Mouse (Mus musculus) forebrain, embryonic 11.5 days (tissue): ENCODE measurements at regions not wholly inside any gene's neighbourhood (a gene's known extent, or its start where the extent isn't known, plus 50 kb on each side); places are given as distances from the start of the nearest gene placed in this dataset.

ENCODE experiments used
- ATAC-seq: fragments of 200-750 bp; cut with Nextera tagmentation; replicated peaks from 2 replicates; pipeline ENCODE4 v1.8.0; 2017; ENCODE audit warnings: moderate TSS enrichment; ENCODE audit not compliant: low FRiP score
- DNase-seq: peaks from one replicate; pipeline ENCODE4 v3.0.0-alpha.2; 2017; ENCODE audit warnings: low spot score
- H3K27ac ChIP-seq: fragments of 300-500 bp; sonication (generic); 2 replicates; pipeline ENCODE4 v1.5.1; 2014; ENCODE audit warnings: low read depth, low read length
- H3K27me3 ChIP-seq: fragments of 300-500 bp; sonication (generic); 2 replicates; pipeline ENCODE4 v1.6.1; 2014; ENCODE audit warnings: mild to moderate bottlenecking, low read length, mixed read lengths; ENCODE audit not compliant: control insufficient read depth, insufficient read depth
- H3K36me3 ChIP-seq: fragments of 300-500 bp; sonication (generic); 2 replicates; pipeline ENCODE4 v1.6.1; 2014; ENCODE audit warnings: mild to moderate bottlenecking, low read length, moderate library complexity, mixed read lengths; ENCODE audit not compliant: control insufficient read depth, insufficient read depth
- H3K4me1 ChIP-seq: fragments of 300-500 bp; sonication (generic); replicated peaks from 2 replicates; pipeline ENCODE4 v1.6.1; 2014; ENCODE audit warnings: low read length, mixed read lengths; ENCODE audit not compliant: control insufficient read depth, insufficient read depth
- H3K4me2 ChIP-seq: fragments of 300-500 bp; sonication (generic); 2 replicates; pipeline ENCODE4 v1.6.1; 2014; ENCODE audit warnings: low read depth, mild to moderate bottlenecking, low read length, moderate library complexity, mixed read lengths; ENCODE audit not compliant: severe bottlenecking
- H3K4me3 ChIP-seq: fragments of 300-500 bp; sonication (generic); 2 replicates; pipeline ENCODE4 v1.5.1; 2014; ENCODE audit warnings: low read depth, low read length
- H3K9ac ChIP-seq: fragments of 300-500 bp; sonication (generic); 2 replicates; pipeline ENCODE4 v1.6.1; 2014; ENCODE audit warnings: low read length
- H3K9me3 ChIP-seq: fragments of 300-500 bp; sonication (generic); 2 replicates; pipeline ENCODE4 v1.6.1; 2016; ENCODE audit warnings: low read length, mixed read lengths; ENCODE audit not compliant: control insufficient read depth
- WGBS: fragments of 180-500 bp; shearing (Covaris S2); extraction: QIAGEN DNeasy Blood & Tissue Kit; methylation state at CpG from one replicate; pipeline ENCODE4 v1.1.7; 2014; 5-methylcytosine and 5-hydroxymethylcytosine counted together

DNA sequence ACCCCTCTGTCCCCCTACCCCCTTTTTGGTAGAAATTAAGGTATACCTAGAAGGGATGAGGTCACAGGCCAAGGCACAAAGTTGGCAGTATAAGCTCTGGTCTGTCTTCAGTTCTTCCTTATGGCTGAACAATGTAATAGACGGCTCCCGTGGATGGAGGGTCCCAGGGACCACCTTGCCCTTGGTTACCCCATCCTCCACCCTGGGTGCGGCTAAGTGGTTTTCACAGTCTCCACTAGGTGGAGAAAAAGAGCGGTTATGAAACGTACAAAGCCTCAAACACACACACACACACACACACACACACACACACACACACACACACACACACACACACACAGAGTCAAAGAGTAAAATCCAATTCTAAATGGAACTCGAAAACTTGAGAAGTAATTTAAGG is 93.1 kb downstream of the Nog start:
- ATAC-seq (peak; percentile 55; the same call in 1 of the 2 replicates), DNase-seq (peak; percentile 67)
- Histone ChIP-seq H3K4me1 (0 out of 2 replicates have a peak, but pooled peaks cover 6% of the 10 kb centered on the region), H3K27me3 (no peaks in the 10 kb centered on the region), H3K9ac (no peak overlapping the region), H3K27ac (no peak overlapping the region), H3K36me3 (no peaks in the 10 kb centered on the region), H3K4me3 (no peak overlapping the region), H3K4me2 (no peak overlapping the region), H3K9me3 (no peaks in the 10 kb centered on the region)
- 29% methylated on average over 6 of the region's 6 CpGs for WGBS

DNA sequence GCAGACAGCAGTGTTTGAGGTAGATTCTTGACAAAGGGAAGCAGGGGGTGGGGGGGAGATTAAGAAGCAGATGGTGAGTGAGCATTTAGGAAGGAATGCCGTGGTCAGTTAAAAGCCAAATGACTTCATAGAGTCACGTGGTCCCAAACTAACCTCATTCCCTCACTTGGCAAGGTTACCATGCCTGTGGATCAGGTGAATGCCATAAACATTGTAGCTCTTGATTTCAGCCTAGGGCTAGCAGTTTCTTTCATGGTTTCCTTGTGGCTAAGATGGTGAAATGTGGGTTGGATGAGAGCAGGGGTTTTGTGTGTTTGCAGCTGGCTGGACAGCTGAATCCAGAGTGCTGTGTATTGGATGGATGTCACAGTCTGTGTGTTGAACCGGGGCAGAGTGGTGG is 95.3 kb downstream of the Nog start:
- H3K4me3 ChIP-seq: no peak overlapping the region
- H3K9me3 ChIP-seq: no peaks in the 10 kb centered on the region
- H3K27me3 ChIP-seq: no peaks in the 10 kb centered on the region
- no peaks in the 10 kb centered on the region for H3K36me3 ChIP-seq
- DNase-seq (no peak), ATAC-seq (no peak)
- no peak overlapping the region for H3K4me2 ChIP-seq
- no peak overlapping the region for H3K27ac ChIP-seq
- no peak overlapping the region for H3K9ac ChIP-seq
- 0 out of 2 replicates have a peak, but pooled peaks cover 6% of the 10 kb centered on the region for H3K4me1 ChIP-seq
- WGBS: 30% methylated on average over 3 of the region's 3 CpGs

DNA sequence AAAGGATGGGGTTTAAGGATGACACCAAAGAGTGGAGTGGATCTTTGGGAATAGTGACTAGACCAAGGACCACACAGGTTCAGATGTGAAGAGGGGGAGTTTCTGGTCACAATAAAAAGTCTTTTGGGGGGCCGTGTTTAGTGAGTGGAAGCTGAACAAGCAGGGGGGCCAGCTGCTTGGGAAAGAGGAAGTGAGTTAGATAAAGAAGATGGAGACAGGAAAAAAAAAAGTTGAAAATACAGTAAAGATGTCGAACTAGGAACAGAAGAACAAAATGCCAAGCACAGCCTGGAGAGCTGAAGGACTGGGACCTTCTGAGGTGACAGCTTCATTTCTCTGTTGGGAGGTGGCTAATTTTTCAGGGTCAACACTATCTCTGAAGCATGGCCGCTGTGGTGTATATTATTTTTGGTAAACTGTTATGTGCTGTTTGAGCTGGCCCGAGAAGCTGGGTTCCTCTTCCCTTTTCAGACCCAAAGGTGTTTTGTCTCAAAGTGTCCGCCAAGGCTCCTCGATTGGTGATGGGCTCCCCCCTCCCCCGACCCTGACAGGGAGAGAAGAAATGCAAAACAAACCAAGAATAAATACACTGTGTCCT is 97.1 kb downstream of the Nog start:
- no peak for ATAC-seq
- no peaks in the 10 kb centered on the region for H3K36me3 ChIP-seq
- WGBS: 76% methylated on average over 7 of the region's 7 CpGs

DNA sequence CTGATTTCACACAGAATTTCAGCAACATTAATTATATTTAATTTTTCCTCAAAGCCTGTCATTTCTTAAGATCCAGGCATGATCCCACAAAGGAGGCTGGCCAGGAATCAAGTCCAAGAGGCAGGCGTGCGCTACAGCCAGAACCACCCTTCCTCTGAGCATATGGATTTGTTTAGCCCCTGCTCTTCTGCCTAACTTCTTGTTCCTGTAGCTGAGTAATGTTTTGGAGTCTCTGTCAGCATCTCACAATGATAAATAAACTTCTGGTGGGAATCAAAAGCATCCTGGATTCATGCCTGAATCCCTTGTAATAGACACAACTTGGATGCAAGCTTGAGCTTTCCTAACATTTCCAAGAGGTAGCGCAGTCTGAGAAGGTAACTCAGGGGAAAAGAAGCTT is 101.7 kb downstream of the Nog start:
- Histone ChIP-seq H3K36me3 (no peaks in the 10 kb centered on the region), H3K27me3 (no peaks in the 10 kb centered on the region), H3K27ac (no peak overlapping the region), H3K4me3 (no peak overlapping the region), H3K9me3 (no peaks in the 10 kb centered on the region), H3K9ac (no peak overlapping the region), H3K4me2 (no peak overlapping the region), H3K4me1 (no peaks in the 10 kb centered on the region)
- ATAC-seq: no peak
- WGBS: 90% methylated on average over 3 of the region's 3 CpGs
- DNase-seq: no peak

More for the DNA sequence above, 97.1 kb downstream of the Nog start:
- Histone ChIP-seq H3K4me2 (no peak overlapping the region), H3K27ac (no peak overlapping the region), H3K27me3 (no peaks in the 10 kb centered on the region), H3K9me3 (no peaks in the 10 kb centered on the region), H3K9ac (no peak overlapping the region), H3K4me3 (no peak overlapping the region), H3K4me1 (0 out of 2 replicates have a peak, but pooled peaks cover 6% of the 10 kb centered on the region)
- no peak for DNase-seq

DNA sequence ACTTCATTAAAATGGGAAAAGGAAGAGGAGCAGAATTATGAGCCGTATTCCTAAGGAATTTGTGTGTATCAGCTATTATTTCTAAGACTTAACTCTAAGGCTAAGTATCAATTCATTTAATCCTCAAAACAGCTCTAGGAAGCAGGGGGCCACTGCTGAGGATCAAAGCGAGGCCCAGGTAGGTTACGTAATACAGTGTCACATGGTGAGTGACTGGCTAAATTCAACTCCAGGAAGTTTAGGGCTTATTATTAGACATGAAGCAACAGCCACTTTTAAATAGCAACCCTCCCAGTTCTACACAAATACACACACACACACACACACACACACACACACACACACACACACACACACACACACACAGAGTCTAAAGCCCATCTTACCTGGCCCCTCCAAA is 109.3 kb downstream of the Nog start:
- no peak overlapping the region for H3K4me3 ChIP-seq
- no peaks in the 10 kb centered on the region for H3K36me3 ChIP-seq
- H3K27me3 ChIP-seq: no peaks in the 10 kb centered on the region
- no peaks in the 10 kb centered on the region for H3K4me1 ChIP-seq
- no peak for DNase-seq
- 76% methylated on average over 3 of the region's 3 CpGs for WGBS
- H3K27ac ChIP-seq: no peak overlapping the region
- no peak overlapping the region for H3K4me2 ChIP-seq
- H3K9me3 ChIP-seq: no peaks in the 10 kb centered on the region
- no peak overlapping the region for H3K9ac ChIP-seq
- ATAC-seq: no peak

DNA sequence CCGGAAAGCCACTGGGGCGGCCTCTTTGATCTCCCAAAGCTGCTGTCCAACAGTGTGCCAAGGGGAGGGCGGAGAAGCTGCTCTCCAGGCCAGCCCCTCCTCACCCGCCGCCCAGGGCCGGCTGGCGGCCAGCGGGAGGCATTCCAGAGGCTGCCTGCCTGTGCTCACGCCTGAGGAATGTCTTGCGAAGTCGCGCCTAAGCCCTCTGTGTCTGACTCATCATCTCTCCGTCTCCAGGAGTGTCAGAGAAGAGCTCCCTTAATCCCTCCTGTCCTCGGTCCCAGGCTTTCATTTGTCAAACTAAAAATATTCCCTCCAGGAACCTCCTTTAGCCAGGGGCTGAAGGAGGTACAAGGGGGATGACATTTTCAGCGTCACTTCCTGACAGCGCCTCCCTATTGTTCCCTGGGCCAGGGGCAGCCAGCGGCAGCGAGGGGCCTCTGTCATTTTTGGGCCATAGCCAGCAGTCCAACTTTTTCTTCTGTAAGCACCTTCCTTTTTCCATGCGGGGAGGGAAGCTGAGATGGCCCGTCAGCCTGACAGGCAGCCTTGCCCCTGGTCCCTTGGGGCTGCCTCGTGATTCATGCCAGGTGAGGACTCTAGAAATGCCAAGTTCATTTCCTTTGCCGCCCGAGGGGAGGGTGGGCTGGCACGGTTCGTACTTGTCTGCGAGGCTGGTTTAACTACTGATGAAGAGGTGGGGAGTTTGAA is 113.4 kb downstream of the Gm525 start:
- DNase-seq (peak; percentile 76), ATAC-seq (peak; percentile 78)
- no peak overlapping the region for H3K4me3 ChIP-seq
- no peak overlapping the region for H3K27ac ChIP-seq
- H3K36me3 ChIP-seq: no peaks in the 10 kb centered on the region
- no peaks in the 10 kb centered on the region for H3K9me3 ChIP-seq
- peak overlapping the region; percentile 25 for H3K9ac ChIP-seq
- 9% methylated on average over 26 of the region's 26 CpGs for WGBS
- H3K27me3 ChIP-seq: peaks cover 2% of the 10 kb centered on the region; the same call in 1 of the 2 replicates
- peaks cover 7% of the 10 kb centered on the region; the same call in 1 of the 2 replicates for H3K4me1 ChIP-seq
- H3K4me2 ChIP-seq: peak overlapping the region; percentile 41; the same call in 1 of the 2 replicates

GRCm38 (mm10) chr11:89185862-89186261 is 112.2 kb downstream of the Gm525 start:
- H3K4me2 ChIP-seq: no peak overlapping the region
- ATAC-seq (no peak), DNase-seq (peak; percentile 53)
- H3K4me1 ChIP-seq: peaks cover 7% of the 10 kb centered on the region; the same call in 1 of the 2 replicates
- H3K9me3 ChIP-seq: no peaks in the 10 kb centered on the region
- no peaks in the 10 kb centered on the region for H3K36me3 ChIP-seq
- H3K27me3 ChIP-seq: peaks cover 2% of the 10 kb centered on the region; the same call in 1 of the 2 replicates
- no peak overlapping the region for H3K27ac ChIP-seq
- H3K4me3 ChIP-seq: no peak overlapping the region
- no peak overlapping the region for H3K9ac ChIP-seq
- WGBS: 85% methylated on average over 6 of the region's 6 CpGs

- ATAC-seq (no peak), DNase-seq (no peak)
- no peak overlapping the region for H3K4me3 ChIP-seq
- H3K4me2 ChIP-seq: no peak overlapping the region
- WGBS: 92% methylated on average over 5 of the region's 5 CpGs
- peaks cover 1% of the 10 kb centered on the region; the same call in 1 of the 2 replicates for H3K27me3 ChIP-seq
- no peak overlapping the region for H3K27ac ChIP-seq
- no peaks in the 10 kb centered on the region for H3K9me3 ChIP-seq
- 0 out of 2 replicates have a peak, but pooled peaks cover 2% of the 10 kb centered on the region for H3K4me1 ChIP-seq
- H3K9ac ChIP-seq: no peak overlapping the region
- no peaks in the 10 kb centered on the region for H3K36me3 ChIP-seq
Observed at GRCm38 (mm10) chr11:89181471-89181870, 107.8 kb downstream of the Gm525 start.
